Mouse (Mus musculus) cortical plate, adult 2 months (tissue): ENCODE data around the gene Tchp. TPM values are rescaled to one million over a fixed set of nuclear protein-coding genes. Genes with fewer than 3 reads are reported as not detected.

Source experiments
- H3K27ac ChIP-seq: fragments of 200-500 bp; 2 replicates; pipeline ENCODE4 v1.5.1; 2012; ENCODE audit warnings: low read length, control low read depth, inconsistent platforms; ENCODE audit not compliant: insufficient read depth
- H3K4me1 ChIP-seq: fragments of 200-500 bp; 2 replicates; pipeline ENCODE4 v1.6.1; 2011; ENCODE audit warnings: low read length; ENCODE audit not compliant: control insufficient read depth, insufficient read depth
- H3K4me3 ChIP-seq: fragments of 200-500 bp; 2 replicates; pipeline ENCODE4 v1.5.1; 2011; ENCODE audit warnings: mild to moderate bottlenecking, low read length, control low read depth; ENCODE audit not compliant: insufficient read depth
- CTCF ChIP-seq: fragments of 200-500 bp; IDR thresholded peaks from 2 replicates; pipeline ENCODE4 v1.5.1; 2011; ENCODE audit warnings: mild to moderate bottlenecking, control low read depth, low read length; ENCODE audit not compliant: insufficient read depth; ENCODE audit errors: extremely low read depth
- POLR2A ChIP-seq: fragments of 200-500 bp; IDR thresholded peaks from 2 replicates; pipeline ENCODE4 v1.6.1; 2011; ENCODE audit warnings: mild to moderate bottlenecking, low read length, control low read depth; ENCODE audit not compliant: insufficient read depth; ENCODE audit errors: extremely low read depth
- polyA plus RNA-seq: library from polyadenylated mRNA; depleted of rRNA; stranded (reverse); fragments of >200 nt; gene quantifications from 2 replicates; pipeline ENCODE4 v1.2.3, GENCODE M21; 2012

Tchp gene
- polyA plus RNA-seq, 1 experiment = 14.8 TPM

GRCm38 (mm10) chr5:114717937-114718336, 10.4 kb downstream of the Tchp start:
- Histone ChIP-seq H3K4me1 (no peaks in the 10 kb centered on the region), H3K4me3 (no peak overlapping the region), H3K27ac (no peak overlapping the region)
- TF ChIP-seq CTCF (no peak), POLR2A (no peak)

- Histone ChIP-seq H3K4me1 (no peaks in the 10 kb centered on the region), H3K27ac (no peak overlapping the region), H3K4me3 (no peak overlapping the region)
- TF ChIP-seq CTCF (no peak), POLR2A (no peak)
These were observed 10.9 kb downstream of the Tchp start for GRCm38 (mm10) chr5:114718483-114718882.

GRCm38 (mm10) chr5:114719003-114719927, 11.7 kb downstream of the Tchp start:
- Histone ChIP-seq H3K4me1 (no peaks in the 10 kb centered on the region), H3K27ac (no peak overlapping the region), H3K4me3 (no peak overlapping the region)
- no peak for TF ChIP-seq POLR2A

- no peak overlapping the region for H3K27ac ChIP-seq
- H3K4me1 ChIP-seq = no peaks in the 10 kb centered on the region
- TF ChIP-seq POLR2A (no peak), CTCF (no peak)
- no peak overlapping the region for H3K4me3 ChIP-seq
These were observed 12.3 kb downstream of the Tchp start for GRCm38 (mm10) chr5:114719928-114720270.

- no peak overlapping the region for H3K27ac ChIP-seq
- TF ChIP-seq CTCF (no peak), POLR2A (no peak)
- H3K4me1 ChIP-seq = no peaks in the 10 kb centered on the region
- H3K4me3 ChIP-seq = no peak overlapping the region
These were observed 13.2 kb downstream of the Tchp start for GRCm38 (mm10) chr5:114720784-114721183.

- Histone ChIP-seq H3K4me3 (no peak overlapping the region), H3K4me1 (no peaks in the 10 kb centered on the region), H3K27ac (no peak overlapping the region)
- TF ChIP-seq CTCF (no peak), POLR2A (no peak)
These were observed 14.4 kb downstream of the Tchp start for GRCm38 (mm10) chr5:114721969-114722368.

GRCm38 (mm10) chr5:114722846-114723245, 15.3 kb downstream of the Tchp start:
- Histone ChIP-seq H3K4me1 (no peaks in the 10 kb centered on the region), H3K4me3 (no peak overlapping the region), H3K27ac (no peak overlapping the region)
- TF ChIP-seq CTCF (no peak), POLR2A (no peak)

GRCm38 (mm10) chr5:114728160-114728559, 20.6 kb downstream of the Tchp start:
- Histone ChIP-seq H3K4me3 (no peak overlapping the region), H3K4me1 (no peaks in the 10 kb centered on the region), H3K27ac (no peak overlapping the region)
- TF ChIP-seq POLR2A (no peak), CTCF (no peak)

GRCm38 (mm10) chr5:114730129-114730528, 22.6 kb downstream of the Tchp start:
- TF ChIP-seq POLR2A (no peak), CTCF (no peak)
- no peak overlapping the region for H3K4me3 ChIP-seq
- no peaks in the 10 kb centered on the region for H3K4me1 ChIP-seq
- H3K27ac ChIP-seq = no peak overlapping the region

GRCm38 (mm10) chr5:114731498-114731897, 23.9 kb downstream of the Tchp start:
- Histone ChIP-seq H3K4me1 (no peaks in the 10 kb centered on the region), H3K27ac (no peak overlapping the region), H3K4me3 (no peak overlapping the region)
- no peak for TF ChIP-seq CTCF
- no peak for TF ChIP-seq POLR2A

- Histone ChIP-seq H3K4me3 (no peak overlapping the region), H3K4me1 (no peaks in the 10 kb centered on the region), H3K27ac (no peak overlapping the region)
- TF ChIP-seq POLR2A (no peak), CTCF (no peak)
These were observed 24.4 kb downstream of the Tchp start for GRCm38 (mm10) chr5:114731969-114732368.
